In genomic region chr11:119051927-119052660, GRCm38 (mm10) we compare ENCODE assay signal across 8 mouse cellular contexts. TPM values are rescaled to one million over a fixed set of nuclear protein-coding genes. Genes with fewer than 3 reads are reported as not detected.
DNase-seq lines count a peak whose midpoint lies in the region; ATAC-seq lines count a peak whose summit lies in the region.

No protein-coding gene starts in this region.

- 3% methylated on average over 15 of the region's 15 CpGs for WGBS in embryonic facial prominence, embryonic 10.5 days
- 5% methylated on average over 15 of the region's 15 CpGs for WGBS in hindbrain, embryonic 12.5 days

- H3K9ac ChIP-seq in hindbrain, embryonic 12.5 days = peak overlapping the region; percentile 41

- DNase-seq in heart, adult 11 months = peak; percentile 92
- no peak for DNase-seq in heart, adult 8-10 months (ENCODE audit: low spot score)
- DNase-seq in CD4-positive, CD25-positive, alpha-beta regulatory T cell, adult 2 months (ENCODE audit: low read depth, low spot score) = peak; percentile 83
- peak; percentile 70 for DNase-seq in embryonic facial prominence, embryonic 10.5 days (ENCODE audit: low spot score)
- DNase-seq in lung, postnatal 36 days = peak; percentile 62
- peak; percentile 43 to 59 for DNase-seq in thymus, postnatal 10 days (ENCODE audit: low spot score in 2 of 2)
- DNase-seq in layer of hippocampus, adult 8-10 months (ENCODE audit: low spot score in 2 of 2) = no peak

- H3K9me3 ChIP-seq in embryonic facial prominence, embryonic 10.5 days = no peaks in the 10 kb centered on the region
- no peaks in the 10 kb centered on the region for H3K9me3 ChIP-seq in hindbrain, embryonic 12.5 days (replicated peaks)

- no peaks in the 10 kb centered on the region for H3K36me3 ChIP-seq in embryonic facial prominence, embryonic 10.5 days (replicated peaks)
- H3K36me3 ChIP-seq in hindbrain, embryonic 12.5 days = no peaks in the 10 kb centered on the region

- peaks cover 98% of the 10 kb centered on the region for H3K27me3 ChIP-seq in embryonic facial prominence, embryonic 10.5 days (replicated peaks; ENCODE audit: low read depth, poor library complexity, severe bottlenecking)
- H3K27me3 ChIP-seq in hindbrain, embryonic 12.5 days = peaks cover 77% of the 10 kb centered on the region

- H3K4me1 ChIP-seq in embryonic facial prominence, embryonic 10.5 days = peaks cover 68% of the 10 kb centered on the region
- peaks cover 57% of the 10 kb centered on the region for H3K4me1 ChIP-seq in hindbrain, embryonic 12.5 days

- H3K4me2 ChIP-seq in hindbrain, embryonic 12.5 days (replicated peaks) = peak overlapping the region; percentile 94; the same call in 1 of the 2 replicates

- peak overlapping the region; percentile 59; the same call in 1 of the 2 replicates for H3K4me3 ChIP-seq in embryonic facial prominence, embryonic 10.5 days
- no peak overlapping the region for H3K4me3 ChIP-seq in hindbrain, embryonic 12.5 days

- H3K27ac ChIP-seq in embryonic facial prominence, embryonic 10.5 days (replicated peaks) = peak overlapping the region; percentile 90
- H3K27ac ChIP-seq in hindbrain, embryonic 12.5 days = peak overlapping the region; percentile 94; the same call in 1 of the 2 replicates

- ATAC-seq in hindbrain, embryonic 12.5 days (ENCODE audit: low FRiP score) = no peak

RNA-seq across cellular contexts. Expression of gene Cbx8, which starts 11.3 kb away (rescaled TPM):
- total RNA-seq in heart, adult 8-10 months (2022) = 1 to 10 TPM; 3.6 to 4.9 (median 4.6) TPM
- 11.6 and 12.4 TPM in 2 replicates for polyA plus RNA-seq in embryonic facial prominence, embryonic 10.5 days (2016; fragmentation: Nextera tagmentation; extraction: Ambion mirVana)
- 9.9 and 11.6 TPM in 2 replicates for polyA plus RNA-seq in hindbrain, embryonic 12.5 days (2016; fragmentation: Nextera tagmentation; extraction: Ambion mirVana)
- 10 to 100 TPM in 2 of 4 experiments, 1 to 10 TPM in 2; 6.9 to 11.9 (median 9.6) TPM for total RNA-seq in layer of hippocampus, adult 8-10 months (2022)

RNA-seq across cellular contexts. Expression of gene Cbx2, which starts 29.3 kb away (rescaled TPM):
- 1 to 10 TPM; 2.0 to 3.9 (median 2.9) TPM for total RNA-seq in heart, adult 8-10 months (2022)
- 150 and 152 TPM in 2 replicates for polyA plus RNA-seq in embryonic facial prominence, embryonic 10.5 days (2016; fragmentation: Nextera tagmentation; extraction: Ambion mirVana)
- 60.5 and 62.5 TPM in 2 replicates for polyA plus RNA-seq in hindbrain, embryonic 12.5 days (2016; fragmentation: Nextera tagmentation; extraction: Ambion mirVana)
- total RNA-seq in layer of hippocampus, adult 8-10 months (2022) = 1 to 10 TPM; 1.7 to 3.9 (median 2.4) TPM

RNA-seq across cellular contexts. Expression of gene Cbx4, which starts 33.9 kb away (rescaled TPM):
- 10 to 100 TPM in 1 of 4 experiments, 1 to 10 TPM in 3; 5.2 to 12.8 (median 8.4) TPM for total RNA-seq in heart, adult 8-10 months (2022)
- polyA plus RNA-seq in embryonic facial prominence, embryonic 10.5 days (2016; fragmentation: Nextera tagmentation; extraction: Ambion mirVana) = 4.7 and 5.2 TPM in 2 replicates
- 13.2 and 15.0 TPM in 2 replicates for polyA plus RNA-seq in hindbrain, embryonic 12.5 days (2016; fragmentation: Nextera tagmentation; extraction: Ambion mirVana)
- total RNA-seq in layer of hippocampus, adult 8-10 months (2022) = 10 to 100 TPM; 40.7 to 47.2 (median 44.0) TPM

Comparison
In these comparisons a context has a peak if more than half of its experiments do, and no peak if none do; other contexts are left out.
1. DNase-seq: peak in heart, adult 11 months (single experiment), CD4-positive, CD25-positive, alpha-beta regulatory T cell, adult 2 months (single experiment), embryonic facial prominence, embryonic 10.5 days (single experiment), lung, postnatal 36 days (single experiment) and thymus, postnatal 10 days (2 of 2); none in heart, adult 8-10 months (single experiment) and layer of hippocampus, adult 8-10 months (0 of 2).